ENCODE assay signal across 26 mouse cellular contexts in genomic region chr8:106017130-106017529, GRCm38 (mm10). TPM values are rescaled to one million over a fixed set of nuclear protein-coding genes. Genes with fewer than 3 reads are reported as not detected.
DNase-seq lines count a peak whose midpoint lies in the region; ATAC-seq lines count a peak whose summit lies in the region.
"Had no signal": no experiment of that assay in that cellular context is flagged by ENCODE, and none has a peak within 500 bp of the region (broad histone marks: within the 10 kb centered on the region; RNA-seq: fewer than 3 reads in every experiment).

No protein-coding gene starts in this region.

- no peaks in the 10 kb centered on the region for H3K27me3 ChIP-seq in splenic B cell, adult 2 months (ENCODE audit: control insufficient read depth, insufficient read depth, low read length, poor library complexity, severe bottlenecking)
- no peaks in the 10 kb centered on the region for H3K27me3 ChIP-seq in hindbrain, embryonic 14.5 days (ENCODE audit: control insufficient read depth, insufficient read depth, low read length)
- H3K27me3 ChIP-seq: heart, embryonic 13.5 days had no signal

- H3K9ac ChIP-seq in hindbrain, embryonic 14.5 days, result no peak overlapping the region
- H3K9ac ChIP-seq: heart, embryonic 13.5 days; lung, embryonic 14.5 days had no signal

- no peak overlapping the region for H3K4me2 ChIP-seq in hindbrain, embryonic 14.5 days (replicated peaks)
- H3K4me2 ChIP-seq: heart, embryonic 13.5 days; lung, embryonic 14.5 days had no signal

- H3K4me1 ChIP-seq in hindbrain, embryonic 14.5 days (replicated peaks; ENCODE audit: control insufficient read depth, insufficient read depth, low read length), result peaks cover under 1% of the 10 kb centered on the region; the same call in 1 of the 2 replicates

- no peak overlapping the region for H3K27ac ChIP-seq in hindbrain, embryonic 14.5 days
- H3K27ac ChIP-seq: heart, embryonic 13.5 days; hindbrain, embryonic 10.5 days had no signal

- no peaks in the 10 kb centered on the region for H3K36me3 ChIP-seq in splenic B cell, adult 2 months (ENCODE audit: control insufficient read depth, insufficient read depth, low read length, poor library complexity, severe bottlenecking)
- H3K36me3 ChIP-seq in hindbrain, embryonic 14.5 days (replicated peaks; ENCODE audit: control insufficient read depth, insufficient read depth), result peaks cover 27% of the 10 kb centered on the region

- no peaks in the 10 kb centered on the region for H3K9me3 ChIP-seq in hindbrain, embryonic 14.5 days (ENCODE audit: control insufficient read depth, low read length)
- H3K9me3 ChIP-seq: heart, embryonic 13.5 days; hindbrain, embryonic 10.5 days had no signal

- peak; percentile 8 to 41 for DNase-seq in spleen, postnatal 36 days (ENCODE audit: low spot score in 2 of 2)
- no peak for DNase-seq in spleen, adult 12 weeks (ENCODE audit: low spot score)
- DNase-seq in induced T-regulatory cell, adult 2 months (ENCODE audit: low read depth), result peak; percentile 57
- DNase-seq in splenic B cell, adult 2 months (ENCODE audit: low read depth, low spot score), result peak; percentile 48
- no peak for DNase-seq in urinary bladder, adult 18-20 months (ENCODE audit: low spot score in 2 of 2)
- DNase-seq in gastrocnemius, adult 8-10 months (ENCODE audit: low spot score in 2 of 2), result no peak
- no peak for DNase-seq in cerebellum, adult 9-10 months
- DNase-seq in hindbrain, embryonic 14.5 days (ENCODE audit: low spot score), result no peak
- DNase-seq: adrenal gland, postnatal 36 days; cerebellum, postnatal 36 days; kidney, postnatal 10 days; liver; lung, embryonic 14.5 days; retina, postnatal 1 day had no signal

- ATAC-seq in hindbrain, embryonic 14.5 days (ENCODE audit: low FRiP score), result no peak
- ATAC-seq: intestine, postnatal 0 days had no signal

- 91% methylated on average over 7 of the region's 7 CpGs for WGBS in hindbrain, embryonic 14.5 days

- no peak overlapping the region for H3K4me3 ChIP-seq in hindbrain, embryonic 14.5 days (replicated peaks; ENCODE audit: low read length)
- H3K4me3 ChIP-seq: heart, embryonic 13.5 days; hindbrain, embryonic 10.5 days had no signal

RNA-seq across cellular contexts. Expression of gene Ddx28, which starts 5.4 kb away (rescaled TPM):
- 10 to 100 TPM; 11.2 to 13.1 (median 11.7) TPM for total RNA-seq in gastrocnemius, adult 8-10 months (2022)
- 20.3 and 22.1 TPM in 2 replicates for polyA plus RNA-seq in hindbrain, embryonic 14.5 days (2014; fragmentation: Nextera tagmentation; extraction: Ambion mirVana)

RNA-seq across cellular contexts. Expression of gene Dpep2nb, which starts 11.4 kb away (rescaled TPM):
- not detected for total RNA-seq in gastrocnemius, adult 8-10 months (2022)
- not detected in 2 replicates for polyA plus RNA-seq in hindbrain, embryonic 14.5 days (2014; fragmentation: Nextera tagmentation; extraction: Ambion mirVana)
- total RNA-seq: ES-E14; gastrocnemius, postnatal 4 days; layer of hippocampus, postnatal 10 days; left cerebral cortex, postnatal 25 days; midbrain, postnatal 0 days had no signal
- polyA plus RNA-seq: embryonic facial prominence, embryonic 11.5 days; frontal cortex, adult 2 months; hindbrain, embryonic 10.5 days; intestine, postnatal 0 days; lung, embryonic 14.5 days; midbrain, postnatal 0 days; spleen, adult 2 months had no signal

RNA-seq across cellular contexts. Expression of gene Dus2, which starts 26.0 kb away (rescaled TPM):
- total RNA-seq in gastrocnemius, adult 8-10 months (2022), result 10 to 100 TPM; 10.3 to 12.7 (median 10.8) TPM
- 21.3 and 22.4 TPM in 2 replicates for polyA plus RNA-seq in hindbrain, embryonic 14.5 days (2014; fragmentation: Nextera tagmentation; extraction: Ambion mirVana)

RNA-seq across cellular contexts. Expression of gene Dpep3, which starts 37.9 kb away (rescaled TPM):
- not detected for total RNA-seq in gastrocnemius, adult 8-10 months (2022)
- polyA plus RNA-seq in hindbrain, embryonic 14.5 days (2014; fragmentation: Nextera tagmentation; extraction: Ambion mirVana), result not detected in 2 replicates
- total RNA-seq: adrenal gland, postnatal 36 days; gastrocnemius, postnatal 4 days; layer of hippocampus, postnatal 10 days; left cerebral cortex, postnatal 25 days; midbrain, postnatal 0 days had no signal
- polyA plus RNA-seq: embryonic facial prominence, embryonic 11.5 days; frontal cortex, adult 2 months; heart, embryonic 13.5 days; hindbrain, embryonic 10.5 days; intestine, postnatal 0 days; lung, embryonic 14.5 days; midbrain, postnatal 0 days; neural tube, embryonic 14.5 days had no signal

RNA-seq across cellular contexts. Expression of gene Nfatc3, which starts 41.5 kb away (rescaled TPM):
- total RNA-seq in gastrocnemius, adult 8-10 months (2022), result 10 to 100 TPM; 23.6 to 30.5 (median 25.5) TPM
- 2.5 and 2.6 TPM in 2 replicates for polyA plus RNA-seq in hindbrain, embryonic 14.5 days (2014; fragmentation: Nextera tagmentation; extraction: Ambion mirVana)

Comparison
In these comparisons a context has a peak if more than half of its experiments do, and no peak if none do; other contexts are left out.
1. DNase-seq: peak in spleen, postnatal 36 days (2 of 2), induced T-regulatory cell, adult 2 months (single experiment) and splenic B cell, adult 2 months (single experiment); none in spleen, adult 12 weeks (single experiment), urinary bladder, adult 18-20 months (0 of 2), gastrocnemius, adult 8-10 months (0 of 2), cerebellum, adult 9-10 months (single experiment) and hindbrain, embryonic 14.5 days (single experiment).